In genomic region chr2:17389379-17389778, GRCm38 (mm10) we compare ENCODE assay signal across 23 mouse cellular contexts.
A peak's percentile ranks its signal among the peaks of the same experiment; 100 is the strongest.
DNase-seq lines count a peak whose midpoint lies in the region; ATAC-seq lines count a peak whose summit lies in the region.
"Had no signal": no experiment of that assay in that cellular context is flagged by ENCODE, and none has a peak within 500 bp of the region (broad histone marks: within the 10 kb centered on the region; RNA-seq: fewer than 3 reads in every experiment).

No protein-coding gene starts in this region.

- DNase-seq in thymus, postnatal 25 days, result peak; percentile 20
- DNase-seq in thymus, postnatal 4 days, result no peak
- DNase-seq in MN1 (ENCODE audit: low spot score), result peak; percentile 27
- DNase-seq in gastrocnemius, adult 8-10 months (ENCODE audit: low spot score in 2 of 2), result no peak
- no peak for DNase-seq in embryo, embryonic 10.5 days (ENCODE audit: low spot score)
- no peak for DNase-seq in testis, postnatal 14 days (ENCODE audit: low spot score)
- DNase-seq: adrenal gland, postnatal 10 days; cerebellum, adult 11 months; cerebellum, adult 2 months; cerebellum, adult 9-11 months; cerebellum, postnatal 25 days; forebrain, postnatal 0 days; gastrocnemius, adult 2 months; gastrocnemius, postnatal 25 days; heart, adult 2 months; heart, postnatal 14 days; heart, postnatal 4 days had no signal

- peak; percentile 47; the same call in 1 of the 2 replicates for ATAC-seq in common myeloid progenitor, adult 5-6 weeks (replicated peaks; ENCODE audit: low read depth, poor library complexity, severe bottlenecking)
- peak; percentile 63 for ATAC-seq in megakaryocyte progenitor cell, adult 5-6 weeks (replicated peaks; ENCODE audit: poor library complexity)
- ATAC-seq: forebrain, embryonic 14.5 days; forebrain, postnatal 0 days; hindbrain, postnatal 0 days; inflammation-experienced regulatory T-cells, adult 6 months; intestine, embryonic 16.5 days had no signal

Comparison
In these comparisons a context has a peak if more than half of its experiments do, and no peak if none do; other contexts are left out.
1. DNase-seq: peak in thymus, postnatal 25 days (single experiment) and MN1 (single experiment); none in thymus, postnatal 4 days (single experiment), gastrocnemius, adult 8-10 months (0 of 2), embryo, embryonic 10.5 days (single experiment) and testis, postnatal 14 days (single experiment).